Mouse (Mus musculus) pancreas, adult 10 weeks (tissue): ENCODE data around the gene Fzd5. TPM values are rescaled to one million over a fixed set of nuclear protein-coding genes. Genes with fewer than 3 reads are reported as not detected.

Experiments used
- polyA plus RNA-seq: library from polyadenylated mRNA; stranded (reverse); fragments of 350-450 nt; fragmentation: Illumina TruSeq; extraction: RNeasy Lipid Tissue Mini Kit (QIAGEN cat#74804); gene quantifications from one replicate; pipeline ENCODE4 v1.2.3, GENCODE M21; 2015; ENCODE audit warnings: low read depth, low replicate concordance; ENCODE audit not compliant: insufficient read depth

The Fzd5 gene
- 1.6 TPM for polyA plus RNA-seq

GRCm38 (mm10) chr1:64737502-64738179 is at the start of gene Fzd5:
Gene Fzd5, minus strand, starts transcription at chr1:64737751.

GRCm38 (mm10) chr1:64690213-64691013 is 47.1 kb downstream of the Fzd5 start, which contains the start of gene Ccnyl1:
Gene Ccnyl1, plus strand, starts transcription at chr1:64690455.

Other genes starting within 250 kb of the Fzd5 start
- gene Creb1, start 205.1 kb downstream of the Fzd5 start, polyA plus RNA-seq = 4.7 TPM
- 3.7 TPM for gene Mettl21a, start 120.5 kb downstream of the Fzd5 start, polyA plus RNA-seq
- gene Ccnyl1, start 47.3 kb downstream of the Fzd5 start, polyA plus RNA-seq = 7.3 TPM
- gene Plekhm3, start 219.1 kb upstream of the Fzd5 start, polyA plus RNA-seq = 1.3 TPM